Mouse (Mus musculus) myocyte (in vitro differentiated cells): ENCODE data around the gene Zfp93. TPM values are rescaled to one million over a fixed set of nuclear protein-coding genes. Genes with fewer than 3 reads are reported as not detected.

Source experiments
- H3K27me3 ChIP-seq: one replicate; pipeline ENCODE4 v1.6.1; 2011; ENCODE audit not compliant: control insufficient read depth, insufficient read depth, insufficient read length
- H3K36me3 ChIP-seq: one replicate; pipeline ENCODE4 v1.6.1; 2011; ENCODE audit not compliant: control insufficient read depth, insufficient read depth
- H3K4me2 ChIP-seq: one replicate; pipeline ENCODE4 v1.6.1; 2011; ENCODE audit warnings: low read depth, control low read depth
- H3K4me3 ChIP-seq: one replicate; pipeline ENCODE4 v1.5.1; 2011; ENCODE audit warnings: mild to moderate bottlenecking, control low read depth, moderate library complexity
- H3K79me2 ChIP-seq: one replicate; pipeline ENCODE4 v1.6.1; 2011; ENCODE audit not compliant: control insufficient read depth, insufficient read depth
- H3ac ChIP-seq: one replicate; pipeline ENCODE4 v1.6.1; 2011; ENCODE audit not compliant: control insufficient read depth, insufficient read length
- CEBPB ChIP-seq: IDR thresholded peaks from 2 replicates; pipeline ENCODE4 v1.6.1; 2011; ENCODE audit warnings: mild to moderate bottlenecking, moderate library complexity; ENCODE audit not compliant: poor library complexity, insufficient read depth, severe bottlenecking
- E2F4 ChIP-seq: IDR thresholded peaks from one replicate; pipeline ENCODE4 v1.6.1; 2011; ENCODE audit warnings: mild to moderate bottlenecking, control low read depth, moderate library complexity; ENCODE audit not compliant: insufficient read depth
- MAX ChIP-seq: IDR thresholded peaks from one replicate; pipeline ENCODE4 v1.6.1; 2011; ENCODE audit warnings: low read depth, mild to moderate bottlenecking, control low read depth
- MYOD1 ChIP-seq, 3 experiments: IDR thresholded peaks; one replicate each; pipeline ENCODE4 v1.6.1; 2011; ENCODE audit warnings: control low read depth in 2 of 3, low read depth in 2 of 3, mild to moderate bottlenecking in 2 of 3, moderate library complexity in 1 of 3; ENCODE audit not compliant: insufficient read length in 2 of 3, control insufficient read depth in 1 of 3
- MYOG ChIP-seq, 3 experiments: IDR thresholded peaks; one replicate each; pipeline ENCODE4 v1.6.1; 2011; ENCODE audit warnings: control low read depth in 2 of 3, low read depth in 2 of 3, mild to moderate bottlenecking in 2 of 3; ENCODE audit not compliant: insufficient read length in 2 of 3, control insufficient read depth in 1 of 3, insufficient read depth in 1 of 3
- POLR2A ChIP-seq: IDR thresholded peaks from one replicate; pipeline ENCODE4 v1.6.1; 2011; ENCODE audit warnings: low read depth, mild to moderate bottlenecking, control low read depth, moderate library complexity; ENCODE audit not compliant: insufficient read length
- POLR2AphosphoS2 ChIP-seq: IDR thresholded peaks from one replicate; pipeline ENCODE4 v1.6.1; 2011; ENCODE audit warnings: low read depth, control low read depth; ENCODE audit not compliant: insufficient read length
- REST ChIP-seq: IDR thresholded peaks from one replicate; pipeline ENCODE4 v1.6.1; 2011; ENCODE audit warnings: mild to moderate bottlenecking, control low read depth, moderate library complexity; ENCODE audit not compliant: insufficient read depth, insufficient read length
- SRF ChIP-seq: IDR thresholded peaks from one replicate; pipeline ENCODE4 v1.6.1; 2011; ENCODE audit warnings: low read depth; ENCODE audit not compliant: control insufficient read depth, insufficient read length
- TCF12 ChIP-seq: IDR thresholded peaks from one replicate; pipeline ENCODE4 v1.6.1; 2011; ENCODE audit warnings: mild to moderate bottlenecking, control low read depth; ENCODE audit not compliant: poor library complexity, insufficient read depth, severe bottlenecking
- TCF3 ChIP-seq: IDR thresholded peaks from one replicate; pipeline ENCODE4 v1.6.1; 2011; ENCODE audit warnings: low read depth, control low read depth; ENCODE audit not compliant: insufficient read length
- USF1 ChIP-seq: IDR thresholded peaks from one replicate; pipeline ENCODE4 v1.6.1; 2011; ENCODE audit warnings: low read depth, mild to moderate bottlenecking, control low read depth, moderate library complexity
- polyA plus RNA-seq: library from polyadenylated mRNA; unstranded; fragments of >200 nt; fragmentation: generic; extraction: Trizol; gene quantifications from one replicate; pipeline ENCODE4 v1.2.1, GENCODE M21; 2012; ENCODE audit warnings: missing spikeins

The Zfp93 gene
- polyA plus RNA-seq, 1 experiment, result 1.4 TPM

- Histone ChIP-seq H3K4me3 (no peak overlapping the region), H3K27me3 (no peaks in the 10 kb centered on the region), H3K36me3 (no peaks in the 10 kb centered on the region), H3K4me2 (no peak overlapping the region), H3ac (no peak overlapping the region), H3K79me2 (no peaks in the 10 kb centered on the region)
- TF ChIP-seq POLR2AphosphoS2, result peak; percentile 75
- TF ChIP-seq MYOG (IDR thresholded peaks at IDR 0.05; ENCODE audit: control insufficient read depth in 1 of 3, insufficient read depth in 1 of 3, insufficient read length in 2 of 3, low read depth in 2 of 3), result no peak
Observed at GRCm38 (mm10) chr7:24290106-24290693, 20.0 kb downstream of the Zfp93 start.

- Histone ChIP-seq H3K4me2 (no peak overlapping the region), H3ac (no peak overlapping the region), H3K36me3 (no peaks in the 10 kb centered on the region), H3K27me3 (no peaks in the 10 kb centered on the region), H3K4me3 (no peak overlapping the region), H3K79me2 (no peaks in the 10 kb centered on the region)
- TF ChIP-seq USF1 (no peak), E2F4 (no peak), TCF12 (no peak)
Observed at GRCm38 (mm10) chr7:24291387-24292090, 21.3 kb downstream of the Zfp93 start.

GRCm38 (mm10) chr7:24293061-24293851 lies 23.0 kb downstream of the Zfp93 start:
- Histone ChIP-seq H3K36me3 (no peaks in the 10 kb centered on the region), H3K27me3 (no peaks in the 10 kb centered on the region), H3ac (no peak overlapping the region), H3K4me3 (no peak overlapping the region), H3K79me2 (no peaks in the 10 kb centered on the region), H3K4me2 (no peak overlapping the region)
- TF ChIP-seq MAX (no peak), TCF12 (no peak), POLR2A (no peak), CEBPB (no peak), TCF3 (no peak), MYOG (IDR thresholded peaks at IDR 0.05; ENCODE audit: control insufficient read depth in 1 of 3, insufficient read depth in 1 of 3, insufficient read length in 2 of 3, low read depth in 2 of 3) (no peak), E2F4 (no peak), REST (no peak), USF1 (no peak), POLR2AphosphoS2 (no peak), MYOD1 (IDR thresholded peaks at IDR 0.05; ENCODE audit: control insufficient read depth in 1 of 3, insufficient read length in 2 of 3, low read depth in 2 of 3) (no peak), SRF (no peak)

- no peak overlapping the region for H3K4me3 ChIP-seq
- H3K27me3 ChIP-seq, result no peaks in the 10 kb centered on the region
- H3K36me3 ChIP-seq, result no peaks in the 10 kb centered on the region
- TF ChIP-seq REST (no peak), MAX (no peak), E2F4 (no peak)
- no peak overlapping the region for H3K4me2 ChIP-seq
- no peak overlapping the region for H3ac ChIP-seq
- no peaks in the 10 kb centered on the region for H3K79me2 ChIP-seq
Observed at GRCm38 (mm10) chr7:24294763-24295162, 24.5 kb downstream of the Zfp93 start.

GRCm38 (mm10) chr7:24295376-24295775 lies 25.2 kb downstream of the Zfp93 start:
- H3K79me2 ChIP-seq, result no peaks in the 10 kb centered on the region
- H3K36me3 ChIP-seq, result no peaks in the 10 kb centered on the region
- TF ChIP-seq E2F4 (no peak), MAX (no peak), REST (no peak), TCF3 (no peak), MYOD1 (IDR thresholded peaks at IDR 0.05; ENCODE audit: control insufficient read depth in 1 of 3, insufficient read length in 2 of 3, low read depth in 2 of 3) (no peak), TCF12 (no peak), CEBPB (no peak), POLR2AphosphoS2 (no peak), USF1 (no peak), MYOG (IDR thresholded peaks at IDR 0.05; ENCODE audit: control insufficient read depth in 1 of 3, insufficient read depth in 1 of 3, insufficient read length in 2 of 3, low read depth in 2 of 3) (no peak), POLR2A (no peak), SRF (no peak)
- H3K4me2 ChIP-seq, result no peak overlapping the region
- H3K4me3 ChIP-seq, result no peak overlapping the region
- no peaks in the 10 kb centered on the region for H3K27me3 ChIP-seq
- H3ac ChIP-seq, result no peak overlapping the region
